Mouse (Mus musculus) testis, adult 2 months (tissue): ENCODE measurements around the gene Cers1. TPM values are rescaled to one million over a fixed set of nuclear protein-coding genes. Genes with fewer than 3 reads are reported as not detected.

Source experiments
- H3K27ac ChIP-seq: fragments of 200-500 bp; 2 replicates; pipeline ENCODE4 v1.5.1; 2012; ENCODE audit warnings: low read depth, low read length; ENCODE audit not compliant: control insufficient read depth, insufficient read depth
- H3K27me3 ChIP-seq: fragments of 200-500 bp; 2 replicates; pipeline ENCODE4 v1.6.1; 2012; ENCODE audit warnings: mild to moderate bottlenecking, low read length, moderate library complexity; ENCODE audit not compliant: control insufficient read depth, insufficient read depth
- H3K36me3 ChIP-seq: fragments of 200-500 bp; 2 replicates; pipeline ENCODE4 v1.6.1; 2012; ENCODE audit warnings: mild to moderate bottlenecking, low read length; ENCODE audit not compliant: control insufficient read depth, insufficient read depth
- H3K4me1 ChIP-seq: fragments of 200-500 bp; 2 replicates; pipeline ENCODE4 v1.6.1; 2012; ENCODE audit warnings: low read length; ENCODE audit not compliant: control insufficient read depth, insufficient read depth
- H3K4me3 ChIP-seq: fragments of 200-500 bp; 2 replicates; pipeline ENCODE4 v1.5.1; 2012; ENCODE audit warnings: low read depth, mild to moderate bottlenecking, low read length, moderate library complexity, mixed read lengths; ENCODE audit not compliant: control insufficient read depth
- CTCF ChIP-seq: fragments of 200-500 bp; IDR thresholded peaks from 2 replicates; pipeline ENCODE4 v1.5.1; 2012; ENCODE audit warnings: low read depth, mild to moderate bottlenecking, inconsistent platforms, low read length, moderate library complexity; ENCODE audit not compliant: control insufficient read depth, insufficient read depth, insufficient replicate concordance
- POLR2A ChIP-seq: fragments of 200-500 bp; IDR thresholded peaks from 2 replicates; pipeline ENCODE4 v1.6.1; 2012; ENCODE audit warnings: low read depth, mild to moderate bottlenecking, inconsistent platforms, low read length, moderate library complexity; ENCODE audit not compliant: control insufficient read depth
- polyA plus RNA-seq: library from polyadenylated mRNA; depleted of rRNA; stranded (reverse); fragments of >200 nt; gene quantifications from 2 replicates; pipeline ENCODE4 v1.2.3, GENCODE M21; 2012; rRNA removed

Gene Cers1
- polyA plus RNA-seq = 0.43 and 0.48 TPM in 2 replicates

GRCm38 (mm10) chr8:70315624-70316510, at the start of gene Cers1:
TSS of gene Cers1 (plus strand) at chr8:70315775.
- H3K4me3 ChIP-seq = peak within 1 kb of the TSS; percentile 82
- peaks cover 19% of the 10 kb centered on the region for H3K4me1 ChIP-seq
- H3K36me3 ChIP-seq = no peaks in the 10 kb centered on the region
- H3K27me3 ChIP-seq = no peaks in the 10 kb centered on the region
- H3K27ac ChIP-seq = no peak within 1 kb of the TSS
- no peak for TF ChIP-seq CTCF
- no peak for TF ChIP-seq POLR2A

DNA sequence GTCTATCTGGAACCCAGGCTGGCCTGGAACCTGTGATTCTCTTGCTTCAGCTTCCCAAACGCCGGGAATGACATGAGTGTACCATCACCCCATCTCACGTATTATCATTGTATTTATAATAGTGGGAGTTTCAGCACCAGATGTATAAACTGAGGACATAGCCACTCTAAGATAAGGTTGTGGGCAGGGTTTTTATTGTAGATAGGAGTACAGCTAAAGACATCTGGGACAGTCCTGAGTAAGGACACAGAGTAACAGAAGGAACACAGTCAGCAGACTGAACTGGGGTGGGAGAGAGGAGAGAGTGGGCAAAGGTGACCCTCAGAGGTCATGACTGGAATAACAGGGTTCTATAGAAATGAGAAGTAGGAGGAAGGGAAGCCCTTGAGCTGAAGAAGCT, 47.9 kb upstream of the Cers1 start:
- Histone ChIP-seq H3K4me1 (peaks cover 3% of the 10 kb centered on the region), H3K27ac (no peak overlapping the region), H3K27me3 (no peaks in the 10 kb centered on the region), H3K4me3 (no peak overlapping the region), H3K36me3 (peaks cover 2% of the 10 kb centered on the region)
- TF ChIP-seq POLR2A (no peak), CTCF (no peak)

DNA sequence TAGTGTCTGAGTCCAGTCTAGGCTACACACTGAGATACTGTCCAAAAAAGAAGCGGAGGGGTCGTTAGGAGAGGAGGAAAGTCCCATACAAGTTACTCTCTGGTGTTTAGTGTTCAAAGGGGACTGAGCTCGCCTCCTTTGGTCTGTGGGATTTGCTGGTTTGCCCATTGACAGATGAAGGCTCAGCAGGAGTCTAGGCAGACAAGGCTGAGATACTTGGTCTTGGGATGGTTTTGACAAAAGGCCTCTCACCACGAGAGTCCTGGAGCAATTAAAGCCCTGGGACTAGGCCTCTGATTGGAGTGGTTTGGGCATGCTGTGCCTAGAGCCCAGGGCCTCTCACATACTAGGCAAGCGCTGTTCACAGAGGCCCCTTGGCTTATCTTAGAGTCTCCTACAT, 47.3 kb upstream of the Cers1 start:
- H3K4me3 ChIP-seq = no peak overlapping the region
- H3K27me3 ChIP-seq = no peaks in the 10 kb centered on the region
- TF ChIP-seq POLR2A (no peak), CTCF (no peak)
- peaks cover 4% of the 10 kb centered on the region for H3K4me1 ChIP-seq
- H3K27ac ChIP-seq = no peak overlapping the region
- peaks cover 2% of the 10 kb centered on the region; the same call in 1 of the 2 replicates for H3K36me3 ChIP-seq

DNA sequence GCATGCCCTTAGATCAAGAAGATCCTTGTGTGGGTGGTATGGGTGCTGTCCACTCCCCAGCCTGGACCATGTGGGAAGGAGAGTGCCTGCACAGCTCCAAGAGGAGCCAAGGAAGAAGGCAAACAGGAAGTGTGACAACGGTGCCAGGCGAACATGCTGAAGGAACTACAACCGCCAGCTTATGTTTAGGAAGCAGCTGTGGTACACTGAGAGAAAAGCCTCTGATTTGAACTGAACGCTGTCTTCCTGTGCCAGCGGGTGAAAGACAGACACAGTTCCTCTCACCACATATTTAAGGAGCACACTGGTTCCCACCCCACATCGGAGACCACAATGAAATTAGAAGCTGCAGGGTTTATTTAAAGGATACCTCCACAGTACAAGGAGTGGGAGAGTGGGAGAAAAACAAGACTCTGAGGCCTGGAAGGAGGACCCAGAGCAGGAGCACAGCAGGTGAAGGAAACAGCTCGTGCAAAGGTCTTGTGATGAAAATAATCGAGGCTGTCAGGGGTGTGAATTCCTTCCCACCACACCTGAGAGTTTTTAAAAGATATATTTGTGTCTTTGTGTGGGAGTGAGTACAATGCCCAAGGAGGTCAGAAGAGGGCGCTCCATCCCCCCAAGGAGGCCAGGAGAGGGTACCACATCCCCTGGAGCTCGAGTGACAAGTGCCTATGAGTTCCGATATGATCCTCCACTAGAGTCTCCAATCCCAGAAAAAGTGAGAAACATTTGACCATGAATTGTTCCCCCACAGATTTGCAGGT, 46.6 kb upstream of the Cers1 start:
- no peaks in the 10 kb centered on the region for H3K27me3 ChIP-seq
- H3K27ac ChIP-seq = no peak overlapping the region
- H3K4me3 ChIP-seq = no peak overlapping the region
- TF ChIP-seq POLR2A (no peak), CTCF (peak; percentile 22; the same call in 1 of the 2 replicates)
- H3K4me1 ChIP-seq = peaks cover 7% of the 10 kb centered on the region
- H3K36me3 ChIP-seq = peaks cover 2% of the 10 kb centered on the region; the same call in 1 of the 2 replicates

DNA sequence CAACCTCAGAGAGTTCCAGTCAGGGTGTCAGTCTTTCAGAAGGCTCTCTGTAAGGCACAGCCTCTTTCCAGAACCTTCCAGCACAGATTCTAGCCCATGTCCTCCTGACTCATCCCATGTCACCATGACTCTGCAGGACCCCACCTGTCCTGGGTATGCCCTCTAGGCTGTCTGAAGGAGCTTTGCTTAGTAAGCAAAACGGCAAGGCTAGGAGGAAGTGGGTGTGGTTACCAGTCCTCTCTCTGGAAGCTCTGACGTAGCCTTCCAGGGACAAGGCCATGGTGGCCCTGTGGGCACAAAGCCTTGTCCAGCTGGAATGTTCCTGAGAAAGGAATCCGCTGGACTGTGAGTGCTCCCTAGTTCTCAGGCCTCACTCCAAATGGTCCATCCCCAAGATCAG, 42.6 kb upstream of the Cers1 start:
- H3K27ac ChIP-seq = no peak overlapping the region
- no peaks in the 10 kb centered on the region for H3K27me3 ChIP-seq
- H3K36me3 ChIP-seq = no peaks in the 10 kb centered on the region
- no peak for TF ChIP-seq POLR2A
- no peak for TF ChIP-seq CTCF
- H3K4me3 ChIP-seq = peak overlapping the region; percentile 61
- peaks cover 7% of the 10 kb centered on the region for H3K4me1 ChIP-seq

GRCm38 (mm10) chr8:70274350-70274749, 41.2 kb upstream of the Cers1 start:
- Histone ChIP-seq H3K36me3 (no peaks in the 10 kb centered on the region), H3K27me3 (no peaks in the 10 kb centered on the region), H3K4me3 (no peak overlapping the region), H3K27ac (no peak overlapping the region), H3K4me1 (peaks cover 10% of the 10 kb centered on the region)
- TF ChIP-seq CTCF (no peak), POLR2A (no peak)

GRCm38 (mm10) chr8:70276476-70276875, 39.1 kb upstream of the Cers1 start:
- no peak overlapping the region for H3K4me3 ChIP-seq
- TF ChIP-seq POLR2A (no peak), CTCF (no peak)
- H3K4me1 ChIP-seq = peaks cover 8% of the 10 kb centered on the region
- H3K36me3 ChIP-seq = no peaks in the 10 kb centered on the region
- H3K27me3 ChIP-seq = no peaks in the 10 kb centered on the region
- H3K27ac ChIP-seq = no peak overlapping the region
